Mouse (Mus musculus): Measurements from ENCODE around the gene Snrpd3. TPM values are rescaled to one million over a fixed set of nuclear protein-coding genes. Genes with fewer than 3 reads are reported as not detected.
"Not testable (repeated sequence)": the region's sequence is repeated elsewhere in the genome, so short reads cannot be mapped to it uniquely, and the experiment has no call there.

Gene Snrpd3
- total and polyA plus RNA-seq, 2 experiments from 2014 or later, result 24.4 to 144 TPM

GRCm38 (mm10) chr10:75490731-75491130, 26.6 kb upstream of the Snrpd3 start:
- H3K4me2 ChIP-seq (ENCODE audit: low read depth), result no peak overlapping the region
- no peaks in the 10 kb centered on the region for H3K9me3 ChIP-seq (ENCODE audit: low read length)
- TF ChIP-seq CTCF (IDR thresholded peaks at IDR 0.05; ENCODE audit: low read depth), result no peak
- no peaks in the 10 kb centered on the region for H3K36me3 ChIP-seq (ENCODE audit: insufficient read depth)
- no peaks in the 10 kb centered on the region for H3K4me1 ChIP-seq (ENCODE audit: insufficient read depth)
- ATAC-seq (no peak), DNase-seq (no peak)
- no peak overlapping the region for H3K4me3 ChIP-seq (ENCODE audit: low read depth, low read length)
- 85% methylated on average over 2 of the region's 2 CpGs for WGBS
- no peak overlapping the region for H3K27ac ChIP-seq (ENCODE audit: low read depth, low read length)
- H3K27me3 ChIP-seq (ENCODE audit: insufficient read depth, low read length), result no peaks in the 10 kb centered on the region
- no peak overlapping the region for H3K9ac ChIP-seq

DNA sequence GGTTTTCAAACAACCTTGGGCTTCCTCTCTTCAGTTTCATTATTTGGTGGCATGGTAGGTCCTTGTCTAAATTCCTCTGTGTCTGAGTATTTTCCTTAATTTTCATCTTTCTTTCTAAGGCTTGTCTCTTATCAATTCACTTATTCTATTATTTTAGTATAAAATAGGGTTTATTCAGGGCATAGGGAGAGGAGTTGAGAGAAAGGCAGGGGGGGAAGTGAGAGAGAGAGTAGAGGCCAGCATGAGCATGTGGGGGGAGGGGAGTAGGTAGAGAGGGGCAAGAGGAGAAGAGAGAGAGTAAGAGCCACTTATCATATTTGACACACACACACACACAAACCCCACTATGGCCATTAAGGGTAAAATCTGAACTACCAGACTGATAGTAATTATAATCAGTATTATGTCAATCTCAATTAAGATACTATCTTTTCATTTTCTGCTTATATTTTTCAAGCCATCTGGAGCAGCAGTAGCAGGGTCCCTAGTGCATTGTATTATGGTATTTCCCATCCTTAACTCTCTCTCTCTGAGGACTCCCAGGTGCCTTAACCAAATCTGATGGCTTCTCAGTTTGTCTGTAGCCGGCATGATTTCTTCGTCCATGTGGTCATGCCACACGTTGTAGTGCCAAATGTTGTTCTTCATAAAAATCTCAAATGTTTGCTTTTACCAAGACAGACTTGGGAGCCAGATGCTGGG, 26.0 kb upstream of the Snrpd3 start:
- Histone ChIP-seq H3K9ac (no peak overlapping the region), H3K4me1 (ENCODE audit: insufficient read depth) (no peaks in the 10 kb centered on the region), H3K36me3 (ENCODE audit: insufficient read depth) (no peaks in the 10 kb centered on the region), H3K4me3 (ENCODE audit: low read depth, low read length) (no peak overlapping the region), H3K27ac (ENCODE audit: low read depth, low read length) (no peak overlapping the region), H3K4me2 (ENCODE audit: low read depth) (no peak overlapping the region), H3K9me3 (ENCODE audit: low read length) (no peaks in the 10 kb centered on the region), H3K27me3 (ENCODE audit: insufficient read depth, low read length) (no peaks in the 10 kb centered on the region)
- ATAC-seq (no peak), DNase-seq (no peak)
- no peak for TF ChIP-seq CTCF (IDR thresholded peaks at IDR 0.05; ENCODE audit: low read depth)
- 77% methylated on average over 3 of the region's 3 CpGs for WGBS

DNA sequence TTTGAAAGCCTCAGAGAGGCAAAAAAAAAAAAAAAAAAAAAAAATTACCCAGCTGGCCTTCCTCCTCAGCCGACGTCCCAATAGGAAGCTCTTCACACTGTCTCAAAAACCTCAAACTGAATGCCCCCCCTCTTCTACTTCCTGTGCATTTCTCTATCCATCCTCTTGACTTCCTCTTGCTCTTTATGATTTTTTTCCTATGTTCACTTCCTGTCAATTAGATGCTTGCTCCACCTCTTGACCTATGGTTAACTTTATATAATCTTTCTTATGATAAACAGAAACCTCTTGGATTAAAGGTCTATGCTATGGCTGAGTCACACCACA, 25.5 kb upstream of the Snrpd3 start:
- Histone ChIP-seq H3K9ac (no peak overlapping the region), H3K27ac (ENCODE audit: low read depth, low read length) (no peak overlapping the region), H3K4me2 (ENCODE audit: low read depth) (no peak overlapping the region), H3K4me3 (ENCODE audit: low read depth, low read length) (no peak overlapping the region), H3K9me3 (ENCODE audit: low read length) (no peaks in the 10 kb centered on the region), H3K36me3 (ENCODE audit: insufficient read depth) (no peaks in the 10 kb centered on the region), H3K4me1 (ENCODE audit: insufficient read depth) (no peaks in the 10 kb centered on the region), H3K27me3 (ENCODE audit: insufficient read depth, low read length) (no peaks in the 10 kb centered on the region)
- ATAC-seq (no peak), DNase-seq (no peak)
- 76% methylated on average over 2 of the region's 2 CpGs for WGBS
- no peak for TF ChIP-seq CTCF (IDR thresholded peaks at IDR 0.05; ENCODE audit: low read depth)

- no peak for ATAC-seq
- no peaks in the 10 kb centered on the region for H3K4me1 ChIP-seq (ENCODE audit: insufficient read depth)
- H3K4me2 ChIP-seq (ENCODE audit: low read depth), result no peak overlapping the region
- no peak for DNase-seq
- H3K9ac ChIP-seq, result no peak overlapping the region
- H3K4me3 ChIP-seq (ENCODE audit: low read depth, low read length), result no peak overlapping the region
- H3K27me3 ChIP-seq (ENCODE audit: insufficient read depth, low read length), result no peaks in the 10 kb centered on the region
- WGBS, result 80% methylated on average over 6 of the region's 6 CpGs
- no peaks in the 10 kb centered on the region for H3K36me3 ChIP-seq (ENCODE audit: insufficient read depth)
- H3K9me3 ChIP-seq (ENCODE audit: low read length), result no peaks in the 10 kb centered on the region
- no peak for TF ChIP-seq CTCF (IDR thresholded peaks at IDR 0.05; ENCODE audit: low read depth)
- H3K27ac ChIP-seq (ENCODE audit: low read depth, low read length), result no peak overlapping the region
These were observed 22.0 kb upstream of the Snrpd3 start for GRCm38 (mm10) chr10:75495304-75495703.

DNA sequence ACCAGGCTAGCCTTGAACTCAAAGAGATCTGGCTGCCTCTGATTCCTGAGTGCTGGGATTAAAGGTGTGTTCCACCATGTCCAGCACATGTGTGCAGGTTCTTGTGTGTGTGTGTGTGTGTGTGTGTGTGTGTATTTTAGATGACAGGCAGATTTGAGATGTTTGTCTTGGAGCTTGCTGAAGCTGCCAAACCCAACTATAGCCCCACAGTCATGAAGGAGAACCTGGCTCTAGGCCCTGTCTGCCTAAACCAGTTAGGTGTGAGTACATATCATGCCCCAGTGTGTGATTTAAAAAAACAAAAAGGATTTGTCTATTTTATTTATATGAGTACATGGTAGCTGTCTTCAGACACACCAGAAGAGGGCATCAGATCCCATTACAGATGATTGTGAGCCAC, 21.4 kb upstream of the Snrpd3 start:
- H3K4me2 ChIP-seq (ENCODE audit: low read depth), result no peak overlapping the region
- H3K9ac ChIP-seq, result no peak overlapping the region
- TF ChIP-seq CTCF (IDR thresholded peaks at IDR 0.05; ENCODE audit: low read depth), result no peak
- ATAC-seq, result no peak
- no peaks in the 10 kb centered on the region for H3K4me1 ChIP-seq (ENCODE audit: insufficient read depth)
- H3K27me3 ChIP-seq (ENCODE audit: insufficient read depth, low read length), result no peaks in the 10 kb centered on the region
- no peak overlapping the region for H3K27ac ChIP-seq (ENCODE audit: low read depth, low read length)
- H3K9me3 ChIP-seq (ENCODE audit: low read length), result no peaks in the 10 kb centered on the region
- no peak overlapping the region for H3K4me3 ChIP-seq (ENCODE audit: low read depth, low read length)
- no peaks in the 10 kb centered on the region for H3K36me3 ChIP-seq (ENCODE audit: insufficient read depth)
- DNase-seq, result no peak

DNA sequence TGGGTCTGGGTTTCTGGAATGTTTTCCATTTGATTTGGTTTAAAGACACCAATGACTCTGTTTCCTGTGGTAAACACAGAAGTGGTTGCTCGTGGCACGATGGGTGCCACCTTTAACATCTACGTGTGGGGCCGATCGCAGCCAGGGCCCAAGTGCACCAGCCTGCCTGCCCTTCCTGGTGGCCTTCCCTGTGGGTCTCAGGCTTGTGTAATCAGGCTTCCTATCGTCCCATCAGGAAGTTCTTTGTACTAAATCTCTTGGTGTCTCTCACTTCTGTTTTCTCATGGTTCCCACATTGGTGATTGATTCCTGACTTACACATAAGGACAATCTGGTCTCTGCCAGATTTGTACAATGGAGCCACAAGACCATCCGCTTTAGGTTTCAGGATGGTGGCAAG, 18.1 kb upstream of the Snrpd3 start:
- H3K9me3 ChIP-seq (ENCODE audit: low read length); H3K4me1 ChIP-seq (ENCODE audit: insufficient read depth); H3K4me2 ChIP-seq (ENCODE audit: low read depth); ATAC-seq; H3K4me3 ChIP-seq (ENCODE audit: low read depth, low read length); H3K27me3 ChIP-seq (ENCODE audit: insufficient read depth, low read length); DNase-seq; H3K27ac ChIP-seq (ENCODE audit: low read depth, low read length); H3K9ac ChIP-seq; H3K36me3 ChIP-seq (ENCODE audit: insufficient read depth): not testable (repeated sequence)
- WGBS, result 82% methylated on average over 7 of the region's 7 CpGs

- Histone ChIP-seq H3K4me2 (ENCODE audit: low read depth) (no peak overlapping the region), H3K27me3 (ENCODE audit: insufficient read depth, low read length) (no peaks in the 10 kb centered on the region), H3K4me3 (ENCODE audit: low read depth, low read length) (no peak overlapping the region), H3K9me3 (ENCODE audit: low read length) (no peaks in the 10 kb centered on the region), H3K36me3 (ENCODE audit: insufficient read depth) (no peaks in the 10 kb centered on the region), H3K9ac (no peak overlapping the region), H3K4me1 (ENCODE audit: insufficient read depth) (no peaks in the 10 kb centered on the region), H3K27ac (ENCODE audit: low read depth, low read length) (no peak overlapping the region)
- TF ChIP-seq CTCF (IDR thresholded peaks at IDR 0.05; ENCODE audit: low read depth), result no peak
- WGBS, result 62% methylated on average over 3 of the region's 3 CpGs
- DNase-seq (no peak), ATAC-seq (no peak)
These were observed 17.6 kb upstream of the Snrpd3 start for GRCm38 (mm10) chr10:75499791-75500190.
